Mouse (Mus musculus) left cerebral cortex, postnatal 4 days (tissue): ENCODE results near the gene Oosp2. TPM values are rescaled to one million over a fixed set of nuclear protein-coding genes. Genes with fewer than 3 reads are reported as not detected.

Experiments used
- DNase-seq: peaks from one replicate; pipeline ENCODE4 v3.0.0-alpha.2; 2022
- intact Hi-C: fragments of 180-260 bp; cut with DNase I; formaldehyde crosslinking; loops from one replicate; pipeline ENCODE4 v1.15.1; 2025
- total RNA-seq, 2 experiments: library from RNA; stranded (reverse); gene quantifications; 2 replicates each; pipeline ENCODE4 v1.2.3; 2021

Gene Oosp2
- total RNA-seq: not detected

- intact Hi-C loops: no loop called here
- DNase-seq: no peak
Observed at GRCm38 (mm10) chr19:11660459-11660858, at the start of gene Oosp2. TSS of gene Oosp2 (minus strand) at chr19:11660559.

- DNase-seq: no peak
- intact Hi-C loops: no loop called here
Observed at GRCm38 (mm10) chr19:11698342-11698741, 38.0 kb upstream of the Oosp2 start.

GRCm38 (mm10) chr19:11696755-11697154 lies 36.4 kb upstream of the Oosp2 start, which contains the start of gene Oosp3:
TSS of gene Oosp3 (plus strand) at chr19:11697055.
- intact Hi-C loops: no loop called here
- DNase-seq: no peak

- intact Hi-C loops: no loop called here
Observed at GRCm38 (mm10) chr19:11691454-11691853, 31.1 kb upstream of the Oosp2 start.

GRCm38 (mm10) chr19:11690839-11691238 lies 30.5 kb upstream of the Oosp2 start, which contains the start of gene Oosp1:
TSS of gene Oosp1 (minus strand) at chr19:11691150.
- no peak for DNase-seq
- intact Hi-C loops: no loop called here

More at GRCm38 (mm10) chr19:11691454-11691853, 31.1 kb upstream of the Oosp2 start:
- DNase-seq: no peak

GRCm38 (mm10) chr19:11661562-11661961 lies 1.2 kb upstream of the Oosp2 start:
- DNase-seq: no peak
- intact Hi-C loops: no loop called here

- DNase-seq: no peak
- intact Hi-C loops: no loop called here
Observed at GRCm38 (mm10) chr19:11659142-11659541, 1.2 kb downstream of the Oosp2 start.

GRCm38 (mm10) chr19:11649564-11649963 lies 10.8 kb downstream of the Oosp2 start:
- no peak for DNase-seq
- intact Hi-C loops: no loop called here

- DNase-seq: no peak
- intact Hi-C loops: no loop called here
Observed at GRCm38 (mm10) chr19:11646166-11646565, 14.2 kb downstream of the Oosp2 start.

- no peak for DNase-seq
Observed at GRCm38 (mm10) chr19:11640732-11641131, 19.6 kb downstream of the Oosp2 start, which contains the start of gene Ms4a3. TSS of gene Ms4a3 (minus strand) at chr19:11640851.

GRCm38 (mm10) chr19:11639038-11639437 lies 21.3 kb downstream of the Oosp2 start:
- intact Hi-C loops: no loop called here
- DNase-seq: no peak

More at GRCm38 (mm10) chr19:11640732-11641131, 19.6 kb downstream of the Oosp2 start, which contains the start of gene Ms4a3:
- intact Hi-C loops: no loop called here

- intact Hi-C loops: no loop called here
- no peak for DNase-seq
Observed at GRCm38 (mm10) chr19:11635572-11635971, 24.8 kb downstream of the Oosp2 start.

- intact Hi-C loops: no loop called here
- no peak for DNase-seq
Observed at GRCm38 (mm10) chr19:11634330-11634729, 26.0 kb downstream of the Oosp2 start.

GRCm38 (mm10) chr19:11633732-11634131 lies 26.6 kb downstream of the Oosp2 start:
- intact Hi-C loops: no loop called here
- DNase-seq: no peak

GRCm38 (mm10) chr19:11625231-11625630 lies 35.1 kb downstream of the Oosp2 start:
- intact Hi-C loops: no loop called here
- DNase-seq: no peak

- intact Hi-C loops: no loop called here
- no peak for DNase-seq
Observed at GRCm38 (mm10) chr19:11624800-11625199, 35.6 kb downstream of the Oosp2 start.

- no peak for DNase-seq
- intact Hi-C loops: no loop called here
Observed at GRCm38 (mm10) chr19:11623551-11623950, 36.8 kb downstream of the Oosp2 start, which contains the start of gene Ms4a2. TSS of gene Ms4a2 (minus strand) at chr19:11623719.

- intact Hi-C loops: no loop called here
- DNase-seq: no peak
Observed at GRCm38 (mm10) chr19:11617983-11618382, 42.4 kb downstream of the Oosp2 start.

- no peak for DNase-seq
- intact Hi-C loops: no loop called here
Observed at GRCm38 (mm10) chr19:11614805-11615204, 45.6 kb downstream of the Oosp2 start.

GRCm38 (mm10) chr19:11613776-11614443 lies 46.4 kb downstream of the Oosp2 start:
- intact Hi-C loops: no loop called here
- DNase-seq: peak; percentile 49

- no peak for DNase-seq
- intact Hi-C loops: no loop called here
Observed at GRCm38 (mm10) chr19:11613084-11613483, 47.3 kb downstream of the Oosp2 start.

GRCm38 (mm10) chr19:11612293-11612692 lies 48.1 kb downstream of the Oosp2 start:
- intact Hi-C loops: no loop called here
- DNase-seq: no peak
